Comparison of ENCODE assay signal across 8 mouse cellular contexts in genomic region chr2:55818220-55818619, GRCm38 (mm10).
DNase-seq lines count a peak whose midpoint lies in the region; ATAC-seq and TF ChIP-seq lines count a peak whose summit lies in the region.

No protein-coding gene starts in this region.

- no peaks in the 10 kb centered on the region for H3K9me3 ChIP-seq in intestine, embryonic 14.5 days (ENCODE audit: control insufficient read depth, low read length)
- no peaks in the 10 kb centered on the region for H3K9me3 ChIP-seq in intestine, embryonic 16.5 days (ENCODE audit: control insufficient read depth, low read length)

- peak overlapping the region; percentile 26 for H3K4me2 ChIP-seq in intestine, embryonic 14.5 days (ENCODE audit: low read length)
- no peak overlapping the region for H3K4me2 ChIP-seq in intestine, embryonic 16.5 days (ENCODE audit: low read depth, low read length)

- H3K36me3 ChIP-seq in intestine, embryonic 14.5 days (ENCODE audit: control insufficient read depth, insufficient read depth, low read length), result no peaks in the 10 kb centered on the region
- no peaks in the 10 kb centered on the region for H3K36me3 ChIP-seq in intestine, embryonic 16.5 days (ENCODE audit: control insufficient read depth, insufficient read depth, low read length)

- no peak for TF ChIP-seq CTCF in left cerebral cortex, adult 2 months (IDR thresholded peaks at IDR 0.05)

- no peaks in the 10 kb centered on the region for H3K27me3 ChIP-seq in intestine, embryonic 14.5 days (replicated peaks; ENCODE audit: control insufficient read depth, insufficient read depth, low read length)
- H3K27me3 ChIP-seq in intestine, embryonic 16.5 days (replicated peaks; ENCODE audit: control insufficient read depth, insufficient read depth, low read length), result no peaks in the 10 kb centered on the region

- WGBS in intestine, embryonic 14.5 days, result 27% methylated on average over 7 of the region's 7 CpGs
- WGBS in intestine, embryonic 16.5 days, result 37% methylated on average over 7 of the region's 7 CpGs

- no peak for ATAC-seq in intestine, embryonic 14.5 days (replicated peaks; ENCODE audit: low FRiP score, low TSS enrichment, low read depth)
- ATAC-seq in intestine, embryonic 16.5 days, result no peak

- no peak for DNase-seq in intestine, embryonic 14.5 days (ENCODE audit: low spot score)
- peak; percentile 18 for DNase-seq in cerebellum, adult 8-10 months
- peak; percentile 36 to 39 for DNase-seq in frontal cortex, postnatal 10 days (ENCODE audit: low spot score in 2 of 2)
- peak in 1 of 2 experiments; percentile 22 for DNase-seq in left cerebral cortex, adult 2 months (ENCODE audit: extremely low spot score in 1 of 2, low spot score in 2 of 2)
- peak; percentile 40 for DNase-seq in retina, postnatal 1 day
- no peak for DNase-seq in MN1 (ENCODE audit: low spot score)
- DNase-seq in gastrocnemius, postnatal 25 days, result no peak

- no peak overlapping the region for H3K27ac ChIP-seq in intestine, embryonic 14.5 days (ENCODE audit: low read depth)
- no peak overlapping the region for H3K27ac ChIP-seq in intestine, embryonic 16.5 days (ENCODE audit: low read length)
- peak overlapping the region; percentile 55 for H3K27ac ChIP-seq in left cerebral cortex, adult 2 months

- no peak overlapping the region for H3K9ac ChIP-seq in intestine, embryonic 14.5 days (ENCODE audit: low read length)
- H3K9ac ChIP-seq in intestine, embryonic 16.5 days (ENCODE audit: low read depth, low read length), result no peak overlapping the region

- intact Hi-C loops in left cerebral cortex, adult 2 months (cut with DNase I), result loop anchor here (1.0 to 10.0 kb wide), 2 partner anchors 125 to 383 kb away; partner anchors contain the start of gene Kcnj3

- no peak overlapping the region for H3K4me3 ChIP-seq in intestine, embryonic 14.5 days (ENCODE audit: low read depth, low read length)
- H3K4me3 ChIP-seq in intestine, embryonic 16.5 days (ENCODE audit: low read length), result no peak overlapping the region
- no peak overlapping the region for H3K4me3 ChIP-seq in left cerebral cortex, adult 2 months

- H3K4me1 ChIP-seq in intestine, embryonic 14.5 days (replicated peaks; ENCODE audit: control insufficient read depth, insufficient read depth, low read length), result no peaks in the 10 kb centered on the region
- no peaks in the 10 kb centered on the region for H3K4me1 ChIP-seq in intestine, embryonic 16.5 days (ENCODE audit: control insufficient read depth, insufficient read depth, low read length)

Comparison
In these comparisons a context has a peak if more than half of its experiments do, and no peak if none do; other contexts are left out.
1. DNase-seq: peak in cerebellum, adult 8-10 months (single experiment), frontal cortex, postnatal 10 days (2 of 2) and retina, postnatal 1 day (single experiment); none in intestine, embryonic 14.5 days (single experiment), MN1 (single experiment) and gastrocnemius, postnatal 25 days (single experiment).